Mouse (Mus musculus) heart, postnatal 0 days (tissue): Measurements from ENCODE around the gene Znhit6.

Experiments used
- CTCF ChIP-seq: IDR thresholded peaks from 2 replicates; pipeline ENCODE4 v1.5.1; 2016; ENCODE audit warnings: antibody characterized with exemption, control low read depth, low read depth
- EP300 ChIP-seq: IDR thresholded peaks from 2 replicates; pipeline ENCODE4 v1.6.1; 2016; ENCODE audit warnings: antibody characterized with exemption, low read depth

DNA sequence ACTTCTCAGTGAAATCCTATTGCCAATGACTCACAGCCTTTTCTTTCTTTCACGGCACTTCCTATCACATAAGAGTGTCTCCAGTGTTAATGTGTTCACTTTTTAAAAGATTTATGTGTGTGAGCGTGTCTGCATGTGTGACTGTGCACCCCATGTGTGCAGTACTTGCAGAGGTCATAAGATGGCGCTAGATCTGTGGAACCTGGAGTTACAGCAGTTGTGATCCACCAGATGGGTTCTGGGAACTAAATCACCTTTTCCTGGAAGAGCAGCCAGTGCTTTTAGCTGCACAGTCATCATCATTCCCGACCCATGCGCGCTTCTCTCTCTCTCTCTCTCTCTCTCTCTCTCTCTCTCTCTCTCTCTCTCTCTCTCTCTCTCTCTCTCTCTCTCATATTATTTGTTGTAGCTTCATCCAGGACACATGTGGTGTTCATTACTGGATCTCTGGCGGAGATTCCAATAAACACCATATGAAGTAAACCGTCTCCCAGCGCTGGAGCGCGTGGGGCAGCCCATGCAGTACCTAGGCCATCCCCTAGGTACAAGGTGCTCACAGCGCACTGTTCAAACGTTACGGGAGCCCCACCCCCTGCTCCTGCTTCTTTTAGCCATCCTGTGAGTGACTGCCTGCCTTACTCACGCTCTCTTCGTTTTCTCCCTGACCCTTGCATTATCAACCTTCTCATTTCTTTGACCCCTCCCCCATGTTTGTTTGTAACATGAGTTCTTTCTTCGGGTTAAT lies 43.8 kb downstream of the Znhit6 start:
- TF ChIP-seq CTCF (no peak), EP300 (no peak)
